Mouse (Mus musculus): ENCODE data around the gene Itga11. TPM values are rescaled to one million over a fixed set of nuclear protein-coding genes. Genes with fewer than 3 reads are reported as not detected.

The Itga11 gene
- polyA plus RNA-seq (2017; shearing (Covaris generic)) = 0.17 TPM

DNA sequence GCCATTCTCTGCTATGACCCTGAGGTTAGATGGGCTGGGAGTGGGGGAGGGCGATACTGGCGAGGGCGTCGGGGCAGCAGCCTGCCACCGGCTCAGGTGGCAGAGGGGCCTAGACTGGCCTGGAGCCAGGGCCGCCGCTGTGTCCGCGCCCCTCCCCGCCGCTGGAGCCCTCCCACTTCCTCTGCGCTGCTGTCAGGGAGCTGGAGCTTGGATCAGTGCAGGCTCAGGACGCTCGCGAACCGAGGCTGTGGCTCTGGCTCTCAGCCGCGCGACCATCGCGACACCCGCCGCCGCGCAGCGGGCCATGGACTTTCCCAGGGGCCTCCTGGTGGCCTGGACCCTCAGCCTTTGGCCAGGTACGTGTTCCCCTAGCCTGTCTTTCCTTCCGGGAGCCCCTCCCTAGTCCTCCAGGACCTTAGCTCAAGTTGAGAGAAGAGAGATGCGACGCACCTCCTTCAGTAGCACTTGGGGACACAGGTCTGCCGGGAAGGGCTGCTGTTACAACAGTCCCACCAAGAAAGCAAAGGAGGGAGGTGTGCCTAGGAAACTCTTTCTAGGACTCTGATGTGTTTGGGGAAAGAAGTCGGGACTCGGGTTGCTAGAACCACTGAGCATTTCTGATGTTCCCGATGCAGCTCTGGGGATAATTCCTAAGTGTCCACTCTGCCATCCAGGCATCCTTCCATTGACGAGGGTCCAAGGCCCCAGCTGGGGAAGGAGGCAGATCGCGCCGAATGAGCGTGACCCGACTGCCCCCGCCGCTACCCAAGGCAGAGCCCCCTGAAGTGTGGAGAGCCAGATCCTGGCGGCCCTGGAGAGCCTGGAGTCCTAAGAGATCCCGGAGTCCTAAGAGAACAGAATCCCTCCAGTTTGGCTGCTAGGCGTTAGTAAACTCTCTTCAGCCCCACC lies at the start of gene Itga11:
Gene Itga11 (plus strand): TSS at position 186 of the 909 bp plus-strand sequence.

DNA sequence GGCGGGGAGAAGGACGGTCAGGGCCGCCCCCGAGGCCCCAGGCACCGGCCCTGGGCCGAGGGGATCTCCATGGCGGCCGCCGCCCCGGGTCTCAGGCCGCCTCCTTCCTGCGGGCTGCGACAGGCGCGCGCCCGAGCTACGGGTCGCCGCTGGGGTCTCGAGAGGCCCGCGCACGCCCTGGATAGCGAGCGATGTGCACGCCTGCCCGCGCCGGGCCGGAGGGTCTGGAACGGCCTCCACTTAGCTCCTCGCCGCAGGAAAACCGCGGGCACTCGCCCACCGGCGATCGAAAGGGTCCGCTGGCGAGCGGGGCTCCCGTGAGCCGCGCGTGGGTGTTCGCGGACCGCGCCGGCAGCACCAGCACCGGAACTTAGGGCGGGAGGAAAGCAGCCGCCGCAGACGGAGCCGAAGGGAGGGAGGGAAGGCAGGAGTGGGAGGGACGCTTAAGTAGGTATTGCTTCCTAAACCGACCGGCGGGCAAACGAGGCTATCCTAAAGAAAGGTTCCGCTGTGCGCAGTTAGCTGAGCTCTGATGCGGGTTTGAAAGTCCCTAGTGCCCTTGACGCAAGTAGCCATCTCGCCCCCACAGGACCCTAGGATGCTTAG lies 134.0 kb downstream of the Itga11 start, which contains the start of gene Fem1b:
Gene Fem1b (minus strand): TSS at position 419 of the 606 bp plus-strand sequence.

Other genes with a start within 250 kb of the Itga11 start
- gene Coro2b, start 140.8 kb upstream of the Itga11 start, polyA plus RNA-seq (2017; shearing (Covaris generic)) = 11.8 TPM
- 13.0 TPM for gene Fem1b, start 134.1 kb downstream of the Itga11 start, polyA plus RNA-seq (2017; shearing (Covaris generic))
- gene Cln6, start 161.0 kb downstream of the Itga11 start, polyA plus RNA-seq (2017; shearing (Covaris generic)) = 10.7 TPM
- 1.2 TPM for gene Calml4, start 180.3 kb downstream of the Itga11 start, polyA plus RNA-seq (2017; shearing (Covaris generic))